Mouse (Mus musculus): Measurements from ENCODE around the gene Manbal.

- no peak for TF ChIP-seq POLR2A (IDR thresholded peaks at IDR 0.05; ENCODE audit: extremely low read depth, insufficient read depth, low read length)
- TF ChIP-seq CTCF (IDR thresholded peaks at IDR 0.05; ENCODE audit: low read depth, low read length): no peak
These were observed 49.8 kb downstream of the Manbal start for GRCm38 (mm10) chr2:157417229-157417628.

All from liver, adult 2 months (tissue).